Mouse (Mus musculus) brain, adult 2 months (tissue): ENCODE results near the gene Evx2.

Experiments
- DNase-seq: peaks from one replicate; pipeline ENCODE4 v3.0.0; 2011; ENCODE audit warnings: low read depth, low spot score

Evx2 gene

GRCm38 (mm10) chr2:74681594-74682531 is 22.5 kb upstream of the Evx2 start:
- no peak for DNase-seq

DNA sequence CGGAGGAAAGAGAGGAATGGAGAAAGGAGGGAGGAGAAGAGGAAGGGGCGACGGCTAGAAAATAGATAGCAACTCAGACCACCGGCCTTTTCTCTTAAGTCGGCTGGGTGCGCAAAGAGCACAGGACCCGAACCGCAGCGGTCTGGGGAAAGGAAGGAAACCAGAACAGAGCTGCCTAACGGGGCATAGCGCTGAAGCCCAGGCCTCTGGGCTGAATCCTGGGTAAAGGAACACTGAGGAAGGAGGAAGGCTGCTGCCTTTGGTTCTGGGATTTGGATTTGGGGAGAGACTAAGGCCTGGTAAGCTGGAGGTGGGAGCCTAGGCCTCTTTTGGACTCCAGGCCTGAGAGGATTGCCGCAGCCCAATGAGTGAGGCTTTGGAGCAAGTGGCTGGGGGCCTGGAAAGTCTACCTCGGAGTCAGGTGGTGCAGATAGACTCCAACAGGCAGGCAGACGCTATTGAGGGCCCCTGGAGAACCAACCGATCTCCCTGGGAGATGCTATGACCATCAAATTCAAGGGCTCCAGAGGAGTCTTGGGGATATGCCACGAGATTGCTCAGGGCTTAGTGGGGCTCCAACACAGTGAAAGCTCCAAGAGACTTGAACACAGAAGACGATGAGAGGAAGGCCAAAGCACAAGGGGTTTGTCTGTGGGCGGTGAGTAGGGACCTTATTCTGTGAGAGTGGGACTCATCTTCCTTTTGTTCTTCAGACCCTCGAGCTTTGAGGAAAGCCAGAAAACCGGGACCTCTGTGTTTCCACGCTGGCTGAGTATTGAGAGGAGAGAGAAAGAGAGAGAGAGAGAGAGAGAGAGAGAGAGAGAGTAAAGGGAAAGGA is 21.4 kb upstream of the Evx2 start:
- no peak for DNase-seq

DNA sequence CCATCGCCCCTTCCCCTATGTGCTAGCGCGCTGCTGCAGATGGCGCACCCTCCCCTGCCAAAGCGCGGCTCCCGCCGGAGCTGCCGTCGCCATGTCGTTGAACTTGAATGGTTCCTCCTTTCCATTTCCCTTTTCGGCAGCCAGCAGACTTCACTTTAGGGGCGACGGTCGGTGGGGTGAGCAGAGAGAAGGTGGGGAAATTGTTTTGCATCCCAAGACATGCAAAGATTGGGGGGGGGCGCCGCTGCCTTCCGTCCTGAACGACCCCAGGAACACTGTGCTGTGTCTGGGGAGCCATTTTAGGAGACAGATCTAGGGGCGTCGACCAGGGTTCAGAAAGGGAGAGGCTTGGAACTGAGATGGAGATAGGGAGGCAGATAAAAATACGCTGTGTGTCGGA is 20.6 kb upstream of the Evx2 start:
- no peak for DNase-seq

GRCm38 (mm10) chr2:74679596-74679971 is 20.2 kb upstream of the Evx2 start:
- DNase-seq, result no peak

DNA sequence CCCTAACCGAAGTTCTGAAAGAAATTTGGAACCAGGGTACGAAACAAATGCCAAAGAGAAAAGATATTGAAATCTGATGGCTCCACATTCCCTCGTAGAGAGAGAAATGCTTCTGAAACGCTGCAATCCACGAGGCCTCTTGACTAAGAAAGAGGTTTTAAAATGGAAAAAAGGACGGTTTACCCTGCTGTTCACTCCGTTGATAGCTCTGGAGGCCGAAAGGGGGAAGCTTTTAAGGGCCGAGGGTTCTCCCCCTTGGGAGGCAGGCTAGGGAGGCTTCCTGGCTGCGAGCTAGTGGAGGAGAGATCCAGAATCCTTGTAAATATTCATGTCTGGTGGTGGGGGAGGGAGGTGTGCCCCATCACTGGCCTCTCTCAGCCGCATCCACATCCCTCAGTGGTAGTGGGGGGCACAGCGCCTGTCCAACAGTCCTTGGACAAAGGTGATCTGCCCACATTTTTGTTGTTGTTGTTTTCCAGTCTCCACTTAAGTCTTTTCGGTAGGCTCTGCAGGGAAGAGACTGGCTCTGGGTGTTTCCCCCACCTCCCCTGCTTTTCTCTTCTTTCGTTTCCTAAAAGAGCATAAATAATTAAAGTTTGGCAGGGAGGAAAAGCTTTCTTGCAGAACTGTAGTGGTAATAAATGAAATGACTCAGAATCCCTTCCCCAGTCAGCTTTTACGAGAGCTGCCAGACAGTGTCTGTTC is 19.7 kb upstream of the Evx2 start, which contains the start of gene Hoxd11:
Gene Hoxd11, plus strand, starts transcription at position 667 of the 705 bp plus-strand sequence.
- DNase-seq, result no peak

- no peak for DNase-seq
These were observed 17.7 kb upstream of the Evx2 start for GRCm38 (mm10) chr2:74677106-74677505.

DNA sequence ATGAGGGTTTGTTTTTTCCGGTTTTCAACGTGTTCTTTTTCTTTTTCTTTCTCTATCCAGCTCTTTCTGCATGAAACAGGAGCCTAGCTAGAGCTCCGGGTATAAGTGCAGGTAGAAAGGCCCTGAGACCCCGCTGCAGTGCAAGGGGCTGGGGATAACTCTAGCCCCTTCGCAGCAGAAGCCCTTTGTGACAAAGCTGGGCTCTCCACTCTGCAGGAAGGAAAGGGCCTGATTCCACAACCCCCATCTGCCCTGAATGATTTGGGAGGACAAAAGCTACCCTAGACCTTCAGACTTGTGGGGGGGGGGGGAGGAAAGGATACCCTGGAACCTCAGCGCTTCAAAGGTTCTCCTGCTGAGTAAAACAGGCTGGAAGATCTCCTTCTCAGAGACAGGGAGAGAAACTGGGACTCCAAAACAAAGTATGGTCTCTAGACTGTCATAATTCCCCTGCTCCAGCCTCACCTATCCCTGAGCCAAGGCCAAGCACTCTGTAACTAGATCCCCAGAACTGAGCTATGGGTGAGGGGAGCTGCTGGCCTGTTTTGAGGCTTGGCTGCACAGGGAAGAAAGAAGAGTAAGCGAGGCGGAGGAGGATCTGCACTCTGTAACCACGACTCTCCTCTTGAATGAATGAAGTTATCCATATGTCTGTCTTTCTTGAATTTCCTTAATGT is 17.2 kb upstream of the Evx2 start:
- no peak for DNase-seq

- DNase-seq, result no peak
These were observed 16.4 kb upstream of the Evx2 start for GRCm38 (mm10) chr2:74675666-74676282.

GRCm38 (mm10) chr2:74674881-74675665 is 15.7 kb upstream of the Evx2 start, which contains the start of gene Hoxd12:
Gene Hoxd12 (plus strand): TSS chr2:74675013.
- no peak for DNase-seq

DNA sequence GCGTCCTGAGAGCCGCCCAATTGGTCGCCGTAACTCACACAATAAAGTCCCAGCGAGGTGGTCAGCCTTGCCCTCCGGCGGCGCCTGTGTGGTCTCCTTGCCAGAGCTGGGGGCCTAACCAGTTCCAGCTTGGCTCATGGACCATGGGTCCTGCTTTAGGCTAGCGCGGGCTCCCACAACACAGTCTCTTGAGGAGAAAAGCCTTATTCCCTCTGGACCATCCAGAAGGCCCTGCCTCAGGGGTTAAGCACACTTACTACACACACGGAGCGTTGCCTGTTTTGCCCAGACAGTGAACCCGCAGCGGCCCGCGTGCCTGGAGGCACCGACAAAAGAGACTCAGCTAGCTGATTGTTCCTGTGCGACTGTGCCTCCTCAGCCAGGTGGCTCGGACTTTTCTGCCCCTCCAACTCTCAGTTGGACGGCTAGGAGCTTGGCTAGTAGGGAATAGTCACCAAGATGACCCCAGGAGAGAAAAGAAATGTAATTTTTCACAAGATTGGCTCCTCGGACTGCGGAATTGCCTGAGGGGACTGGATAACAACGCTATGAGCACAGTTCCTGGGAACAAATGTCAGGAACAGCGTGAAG is 14.6 kb upstream of the Evx2 start:
- DNase-seq, result no peak

- DNase-seq, result peak; percentile 49
These were observed 13.4 kb upstream of the Evx2 start for GRCm38 (mm10) chr2:74672481-74673362.

DNA sequence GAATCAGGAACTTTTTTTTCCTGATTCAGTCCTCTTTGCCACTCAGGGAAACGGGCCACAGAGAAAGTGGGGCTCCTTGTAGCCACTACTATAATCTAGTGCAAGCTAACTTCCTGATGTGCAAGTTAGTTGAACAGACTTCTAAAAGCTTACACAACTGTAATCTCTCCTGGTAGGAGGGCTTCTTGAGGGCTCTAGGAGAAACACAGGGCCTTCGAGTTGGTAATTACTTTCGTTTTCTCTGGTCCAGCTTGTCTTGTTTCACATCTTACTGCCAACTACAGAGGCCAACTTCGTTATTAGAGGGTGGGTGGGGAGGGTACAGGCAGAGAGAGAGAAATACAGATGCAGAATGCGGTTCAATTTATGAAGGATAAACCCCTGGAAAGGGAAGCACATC is 12.5 kb upstream of the Evx2 start:
- no peak for DNase-seq

DNA sequence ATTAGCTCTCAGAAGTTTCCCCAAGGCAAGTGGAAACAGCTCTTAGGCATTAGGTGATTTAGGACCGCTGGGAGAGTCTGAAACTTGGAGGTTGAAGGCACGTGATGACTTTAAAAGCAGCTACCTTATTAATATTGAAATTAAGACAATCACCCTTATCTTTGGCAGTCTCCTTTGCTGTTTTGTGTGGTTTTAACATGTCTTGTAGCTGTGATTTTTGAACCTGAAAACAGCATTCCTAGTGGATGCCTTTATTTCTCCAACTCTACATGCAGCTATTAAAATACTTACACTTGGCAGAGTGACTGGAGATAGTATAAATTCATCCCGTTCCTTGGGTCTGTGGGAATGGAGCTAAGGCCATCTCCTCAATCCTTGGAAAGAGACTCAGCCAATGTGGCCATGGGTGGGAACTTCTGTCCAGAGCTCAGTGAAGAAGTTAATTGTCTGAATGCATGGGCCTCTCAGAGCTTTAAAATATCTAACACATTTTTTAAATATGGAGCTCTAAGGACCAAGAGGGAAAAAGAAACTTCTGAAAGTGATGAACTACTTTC is 11.4 kb upstream of the Evx2 start:
- DNase-seq, result no peak

GRCm38 (mm10) chr2:74669650-74670235 is 10.4 kb upstream of the Evx2 start:
- no peak for DNase-seq

DNA sequence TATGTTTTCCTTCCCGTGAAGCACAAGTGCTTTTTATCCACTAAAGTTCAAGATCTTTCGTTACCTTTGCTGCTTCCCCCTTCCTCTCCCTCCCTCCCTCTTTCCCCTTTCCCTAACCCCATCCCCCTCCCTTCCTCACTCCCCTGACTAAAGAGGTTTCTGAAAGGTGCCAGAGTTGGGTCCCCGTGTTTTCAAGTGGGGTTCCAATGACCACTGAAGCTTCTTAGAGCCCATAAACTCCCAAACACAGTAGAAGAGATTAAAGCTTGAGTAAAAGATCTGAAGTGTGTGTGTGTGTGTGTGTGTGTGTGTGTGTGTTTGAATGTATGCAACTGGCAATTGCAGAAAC is 9.8 kb upstream of the Evx2 start:
- no peak for DNase-seq

DNA sequence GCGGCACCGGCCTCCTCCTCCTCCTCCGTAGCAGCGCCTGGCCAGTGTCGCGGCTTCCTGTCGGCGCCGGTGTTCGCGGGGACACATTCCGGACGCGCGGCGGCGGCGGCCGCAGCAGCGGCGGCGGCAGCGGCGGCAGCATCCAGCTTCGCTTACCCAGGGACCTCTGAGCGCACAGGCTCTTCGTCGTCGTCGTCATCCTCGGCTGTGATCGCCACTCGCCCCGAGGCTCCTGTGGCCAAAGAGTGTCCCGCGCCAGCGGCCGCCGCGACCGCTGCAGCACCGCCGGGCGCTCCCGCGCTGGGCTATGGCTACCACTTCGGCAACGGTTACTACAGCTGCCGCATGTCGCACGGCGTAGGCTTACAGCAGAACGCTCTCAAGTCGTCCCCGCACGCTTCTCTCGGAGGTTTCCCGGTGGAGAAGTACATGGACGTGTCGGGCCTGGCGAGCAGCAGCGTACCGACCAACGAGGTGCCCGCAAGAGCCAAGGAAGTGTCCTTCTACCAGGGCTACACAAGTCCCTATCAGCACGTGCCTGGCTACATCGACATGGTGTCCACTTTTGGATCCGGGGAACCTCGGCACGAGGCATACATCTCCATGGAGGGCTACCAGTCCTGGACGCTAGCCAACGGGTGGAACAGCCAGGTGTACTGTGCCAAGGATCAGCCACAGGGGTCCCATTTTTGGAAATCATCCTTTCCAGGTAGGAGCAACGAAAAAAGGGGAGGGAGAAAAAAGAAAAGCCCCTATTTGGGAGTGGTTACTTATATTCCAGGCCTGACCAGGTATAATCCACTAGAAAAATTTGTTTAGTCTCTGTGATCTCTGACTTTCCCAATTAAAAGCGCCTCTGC is 9.2 kb upstream of the Evx2 start:
- DNase-seq, result no peak

DNA sequence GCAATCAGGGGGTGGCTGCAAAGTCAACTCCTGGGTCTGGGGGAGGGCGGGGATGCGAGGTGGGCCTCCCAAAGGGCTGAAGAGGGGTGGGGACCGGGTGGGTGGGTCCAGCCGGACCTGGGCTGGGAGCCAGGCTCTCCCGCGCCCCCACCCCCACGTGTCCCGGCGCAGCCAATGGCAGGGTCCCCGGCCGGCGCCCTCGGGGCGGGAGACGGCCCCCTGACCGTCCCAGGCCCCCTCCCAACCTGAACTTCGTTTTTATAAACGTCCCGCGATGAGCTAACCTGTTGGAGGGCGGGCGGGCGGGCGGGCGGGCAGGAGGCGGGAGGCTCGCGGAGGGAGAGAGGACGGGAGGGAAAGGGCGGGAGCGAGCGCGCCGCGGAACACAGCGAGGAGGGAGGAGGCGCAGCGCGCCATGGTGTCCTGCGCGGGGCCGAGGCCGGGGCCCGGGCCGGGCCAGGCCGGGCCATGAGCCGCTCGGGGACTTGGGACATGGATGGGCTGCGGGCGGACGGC is 8.5 kb upstream of the Evx2 start, which contains the start of gene Hoxd13:
Gene Hoxd13, plus strand, starts transcription at position 469 of the 516 bp plus-strand sequence.
- DNase-seq, result no peak
